Comparison of ENCODE assay signal across 7 mouse cellular contexts in the genomic region with DNA sequence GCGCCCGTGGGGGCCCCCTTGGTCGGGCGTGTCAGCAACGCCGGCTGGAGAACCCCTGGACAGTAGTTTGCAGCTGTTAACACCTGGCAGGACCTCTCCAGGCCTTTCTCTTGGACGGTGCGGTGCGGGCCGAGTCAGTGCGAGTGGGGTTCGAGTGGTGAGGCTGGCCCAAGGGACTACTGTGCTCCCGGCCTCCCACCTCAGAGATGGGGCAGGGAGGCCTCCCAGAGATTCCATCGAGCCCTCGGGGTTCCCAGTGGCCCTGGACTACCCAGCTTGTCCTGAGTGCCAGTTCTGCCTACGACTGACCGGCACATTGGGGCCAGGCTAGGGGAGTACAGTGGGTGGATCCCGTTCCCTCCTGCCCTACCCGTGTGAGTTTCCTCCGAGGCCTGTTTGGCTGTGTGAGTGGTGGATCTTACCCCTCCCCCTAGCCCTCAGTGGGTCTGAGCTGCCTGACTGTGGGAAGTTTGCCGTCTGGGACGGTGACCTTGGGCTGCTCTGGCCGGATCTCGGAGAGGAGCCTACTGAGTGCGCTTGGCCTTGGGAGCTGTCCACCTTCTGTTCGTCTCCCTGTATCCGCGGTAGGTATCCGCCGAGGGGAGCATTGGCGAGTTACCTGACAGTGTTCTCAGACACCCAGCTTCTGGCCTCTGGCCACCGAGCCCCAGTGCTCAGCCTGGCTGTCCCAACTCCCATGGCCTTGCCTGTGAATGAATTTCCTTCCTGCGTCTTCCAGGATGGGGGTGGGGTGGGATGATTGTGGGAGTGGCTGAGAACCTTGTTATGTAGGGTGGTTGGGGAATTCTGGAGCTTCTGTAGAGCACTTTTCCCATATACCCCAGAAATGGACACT. TPM values are rescaled to one million over a fixed set of nuclear protein-coding genes. Genes with fewer than 3 reads are reported as not detected.
A peak's percentile ranks its signal among the peaks of the same experiment; 100 is the strongest.
DNase-seq lines count a peak whose midpoint lies in the region; ATAC-seq and TF ChIP-seq lines count a peak whose summit lies in the region.

No protein-coding gene starts in this region.

- peak overlapping the region; percentile 93 for H3K27ac ChIP-seq in embryonic fibroblast, embryonic 13.5 days (ENCODE audit: insufficient read depth, low read length)
- H3K27ac ChIP-seq in heart, embryonic 13.5 days (replicated peaks): peak overlapping the region; percentile 100
- H3K27ac ChIP-seq in kidney, postnatal 0 days: peak overlapping the region; percentile 97
- H3K27ac ChIP-seq in lung, postnatal 0 days (ENCODE audit: low read length): peak overlapping the region; percentile 99

- peak overlapping the region; percentile 67 for H3K4me3 ChIP-seq in embryonic fibroblast, embryonic 13.5 days (ENCODE audit: insufficient read depth, low read length)
- H3K4me3 ChIP-seq in heart, embryonic 13.5 days: peak overlapping the region; percentile 96
- peak overlapping the region; percentile 65 for H3K4me3 ChIP-seq in kidney, postnatal 0 days (replicated peaks; ENCODE audit: low read depth, low read length)
- peak overlapping the region; percentile 80 for H3K4me3 ChIP-seq in lung, postnatal 0 days (ENCODE audit: low read depth, low read length)

- H3K36me3 ChIP-seq in heart, embryonic 13.5 days: peaks cover 4% of the 10 kb centered on the region; the same call in 1 of the 2 replicates
- no peaks in the 10 kb centered on the region for H3K36me3 ChIP-seq in kidney, postnatal 0 days (ENCODE audit: insufficient read depth, low read length)
- H3K36me3 ChIP-seq in lung, postnatal 0 days (ENCODE audit: insufficient read depth, low read length): no peaks in the 10 kb centered on the region

- TF ChIP-seq EP300 in lung, postnatal 0 days (IDR thresholded peaks at IDR 0.05): peak; percentile 27; the same call in 1 of the 2 replicates

- no peaks in the 10 kb centered on the region for H3K27me3 ChIP-seq in heart, embryonic 13.5 days (replicated peaks)
- H3K27me3 ChIP-seq in kidney, postnatal 0 days (ENCODE audit: insufficient read depth, low read length): no peaks in the 10 kb centered on the region
- no peaks in the 10 kb centered on the region for H3K27me3 ChIP-seq in lung, postnatal 0 days (replicated peaks; ENCODE audit: insufficient read depth, low read length)

- no peak for TF ChIP-seq CTCF in embryonic fibroblast, embryonic 13.5 days (IDR thresholded peaks at IDR 0.05; ENCODE audit: borderline replicate concordance, insufficient read depth, low read length)
- TF ChIP-seq CTCF in kidney, postnatal 0 days (IDR thresholded peaks at IDR 0.05; ENCODE audit: low read depth): no peak
- TF ChIP-seq CTCF in lung, postnatal 0 days (IDR thresholded peaks at IDR 0.05): no peak

- ATAC-seq in heart, embryonic 13.5 days (ENCODE audit: extremely low read depth, insufficient number of reproducible peaks, low FRiP score, low TSS enrichment): no peak
- peak; percentile 5; the same call in 1 of the 2 replicates for ATAC-seq in kidney, postnatal 0 days (replicated peaks; ENCODE audit: low FRiP score, low read depth)
- no peak for ATAC-seq in lung, postnatal 0 days

- peak overlapping the region; percentile 95 for H3K4me2 ChIP-seq in heart, embryonic 13.5 days
- H3K4me2 ChIP-seq in kidney, postnatal 0 days (ENCODE audit: low read length): peak overlapping the region; percentile 94
- peak overlapping the region; percentile 78 for H3K4me2 ChIP-seq in lung, postnatal 0 days (replicated peaks; ENCODE audit: low read depth, low read length)

- peak overlapping the region; percentile 98 for H3K9ac ChIP-seq in heart, embryonic 13.5 days
- H3K9ac ChIP-seq in kidney, postnatal 0 days (ENCODE audit: low read depth, low read length): peak overlapping the region; percentile 89
- peak overlapping the region; percentile 87 for H3K9ac ChIP-seq in lung, postnatal 0 days (replicated peaks; ENCODE audit: low read depth)

- H3K9me3 ChIP-seq in heart, embryonic 13.5 days: no peaks in the 10 kb centered on the region
- H3K9me3 ChIP-seq in kidney, postnatal 0 days (replicated peaks; ENCODE audit: low read length): no peaks in the 10 kb centered on the region
- H3K9me3 ChIP-seq in lung, postnatal 0 days (ENCODE audit: low read length): no peaks in the 10 kb centered on the region

- peak; percentile 78 for TF ChIP-seq POLR2A in embryonic fibroblast, embryonic 13.5 days (IDR thresholded peaks at IDR 0.05; ENCODE audit: low read depth, low read length)

- H3K4me1 ChIP-seq in embryonic fibroblast, embryonic 13.5 days (ENCODE audit: control insufficient read depth, insufficient read depth, low read length): peaks cover 28% of the 10 kb centered on the region
- peaks cover 73% of the 10 kb centered on the region for H3K4me1 ChIP-seq in heart, embryonic 13.5 days
- H3K4me1 ChIP-seq in kidney, postnatal 0 days (replicated peaks; ENCODE audit: insufficient read depth, low read length): peaks cover 65% of the 10 kb centered on the region
- peaks cover 50% of the 10 kb centered on the region for H3K4me1 ChIP-seq in lung, postnatal 0 days (ENCODE audit: insufficient read depth, low read depth, low read length)

- DNase-seq in ES-CJ7 (ENCODE audit: low read depth, low spot score): peak; percentile 81
- peak; percentile 90 for DNase-seq in adrenal gland, postnatal 10 days
- DNase-seq in kidney, postnatal 0 days (ENCODE audit: low spot score): peak; percentile 63
- DNase-seq in lung, postnatal 0 days (ENCODE audit: low spot score): peak; percentile 75
- peak; percentile 61 for DNase-seq in ovary, postnatal 36 days (ENCODE audit: low spot score)

- under 1% methylated on average over 33 of the region's 33 CpGs for WGBS in heart, embryonic 13.5 days
- WGBS in kidney, postnatal 0 days: under 1% methylated on average over 29 of the region's 33 CpGs
- 1% methylated on average over 33 of the region's 33 CpGs for WGBS in lung, postnatal 0 days

RNA-seq across cellular contexts. Expression of a gene that starts 1.0 kb away (rescaled TPM):
- total RNA-seq in adrenal gland, postnatal 10 days (2021): 10 to 100 TPM; 85.7 to 86.6 TPM
- polyA plus RNA-seq in embryonic fibroblast, embryonic 13.5 days (2011; ENCODE audit: insufficient read length, low read depth, missing spikeins): 49.1 and 57.0 TPM in 2 replicates
- 35.5 and 37.1 TPM in 2 replicates for polyA plus RNA-seq in heart, embryonic 13.5 days (2015; fragmentation: Nextera tagmentation; extraction: Ambion mirVana)
- 14.4 and 16.2 TPM in 2 replicates for polyA plus RNA-seq in kidney, postnatal 0 days (2015; fragmentation: Nextera tagmentation; extraction: Ambion mirVana)
- 14.4 and 15.4 TPM in 2 replicates for polyA plus RNA-seq in lung, postnatal 0 days (2015; fragmentation: Nextera tagmentation; extraction: Ambion mirVana)
